Mouse (Mus musculus) spleen, adult 12 weeks (tissue): ENCODE results near the gene Capn12.

ENCODE experiments used
- DNase-seq: peaks from one replicate; pipeline ENCODE4 v3.0.0; 2022; ENCODE audit warnings: low spot score

Gene Capn12

GRCm38 (mm10) chr7:28881199-28881598 lies at the start of gene Capn12:
Gene Capn12, plus strand, starts transcription at chr7:28881422.
- no peak for DNase-seq

- DNase-seq = no peak
These were observed 49.1 kb upstream of the Capn12 start for GRCm38 (mm10) chr7:28832137-28832536.

- no peak for DNase-seq
These were observed 47.4 kb upstream of the Capn12 start, which contains the start of gene Lgals4 for GRCm38 (mm10) chr7:28833723-28834347. Gene Lgals4, plus strand, starts transcription at chr7:28833854.

- DNase-seq = no peak
These were observed 44.3 kb upstream of the Capn12 start for GRCm38 (mm10) chr7:28836936-28837335.

- DNase-seq = no peak
These were observed 42.9 kb upstream of the Capn12 start for GRCm38 (mm10) chr7:28838331-28838730.

GRCm38 (mm10) chr7:28847273-28847672 lies 33.9 kb upstream of the Capn12 start:
- no peak for DNase-seq

GRCm38 (mm10) chr7:28849700-28850236 lies 31.5 kb upstream of the Capn12 start:
- DNase-seq = no peak

- DNase-seq = no peak
These were observed 30.6 kb upstream of the Capn12 start for GRCm38 (mm10) chr7:28850642-28851041.

- DNase-seq = no peak
These were observed 21.3 kb upstream of the Capn12 start for GRCm38 (mm10) chr7:28859953-28860352.

GRCm38 (mm10) chr7:28860898-28861297 lies 20.3 kb upstream of the Capn12 start:
- DNase-seq = no peak

- DNase-seq = no peak
These were observed 18.3 kb upstream of the Capn12 start for GRCm38 (mm10) chr7:28862817-28863499.

- DNase-seq = no peak
These were observed 17.7 kb upstream of the Capn12 start, which contains the start of gene Lgals7 for GRCm38 (mm10) chr7:28863540-28863939. Gene Lgals7, plus strand, starts transcription at chr7:28863853.

GRCm38 (mm10) chr7:28864288-28864750 lies 16.9 kb upstream of the Capn12 start:
- DNase-seq = no peak

- DNase-seq = peak; percentile 80
These were observed 15.5 kb upstream of the Capn12 start for GRCm38 (mm10) chr7:28865481-28866300.

GRCm38 (mm10) chr7:28866769-28867507 lies 14.3 kb upstream of the Capn12 start:
- DNase-seq = no peak

GRCm38 (mm10) chr7:28867508-28868340 lies 13.5 kb upstream of the Capn12 start:
- DNase-seq = peak; percentile 69

GRCm38 (mm10) chr7:28870901-28871664 lies 10.1 kb upstream of the Capn12 start:
- DNase-seq = no peak

- DNase-seq = no peak
These were observed 6.7 kb upstream of the Capn12 start for GRCm38 (mm10) chr7:28874565-28874964.

GRCm38 (mm10) chr7:28876099-28876498 lies 5.1 kb upstream of the Capn12 start:
- DNase-seq = no peak

GRCm38 (mm10) chr7:28877155-28877554 lies 4.1 kb upstream of the Capn12 start:
- no peak for DNase-seq
